Mouse (Mus musculus) midbrain, embryonic 10.5 days (tissue): ENCODE data around the gene Slc36a3. TPM values are rescaled to one million over a fixed set of nuclear protein-coding genes. Genes with fewer than 3 reads are reported as not detected.

Experiments
- DNase-seq: peaks from one replicate; pipeline ENCODE4 v3.0.0-alpha.2; 2017; ENCODE audit warnings: low spot score
- H3K27ac ChIP-seq: fragments of 300-500 bp; sonication (generic); replicated peaks from 2 replicates; pipeline ENCODE4 v1.5.1; 2016; ENCODE audit warnings: mild to moderate bottlenecking
- H3K27me3 ChIP-seq: fragments of 300-500 bp; sonication (generic); 2 replicates; pipeline ENCODE4 v1.6.1; 2016; ENCODE audit warnings: low read depth, mild to moderate bottlenecking; ENCODE audit not compliant: poor library complexity, severe bottlenecking
- H3K36me3 ChIP-seq: fragments of 300-500 bp; sonication (generic); 2 replicates; pipeline ENCODE4 v1.6.1; 2016; ENCODE audit warnings: mild to moderate bottlenecking, moderate library complexity
- H3K4me1 ChIP-seq: fragments of 300-500 bp; sonication (generic); 2 replicates; pipeline ENCODE4 v1.6.1; 2016
- H3K4me3 ChIP-seq: fragments of 300-500 bp; sonication (generic); 2 replicates; pipeline ENCODE4 v1.5.1; 2016; ENCODE audit warnings: mild to moderate bottlenecking, moderate library complexity
- H3K9me3 ChIP-seq: fragments of 300-500 bp; sonication (generic); replicated peaks from 2 replicates; pipeline ENCODE4 v1.6.1; 2016; ENCODE audit warnings: mild to moderate bottlenecking
- WGBS: fragments of 180-500 bp; shearing (Covaris S2); methylation state at CpG from one replicate; pipeline ENCODE4 v1.1.7; 2016; 5-methylcytosine and 5-hydroxymethylcytosine counted together
- polyA plus RNA-seq: library from polyadenylated mRNA; unstranded; fragments of >200 nt; fragmentation: Nextera tagmentation; extraction: Ambion mirVana; gene quantifications from 2 replicates; pipeline ENCODE4 v1.2.1, GENCODE M21; 2016

The Slc36a3 gene
- polyA plus RNA-seq, 1 experiment from 2014 or later = not detected

DNA sequence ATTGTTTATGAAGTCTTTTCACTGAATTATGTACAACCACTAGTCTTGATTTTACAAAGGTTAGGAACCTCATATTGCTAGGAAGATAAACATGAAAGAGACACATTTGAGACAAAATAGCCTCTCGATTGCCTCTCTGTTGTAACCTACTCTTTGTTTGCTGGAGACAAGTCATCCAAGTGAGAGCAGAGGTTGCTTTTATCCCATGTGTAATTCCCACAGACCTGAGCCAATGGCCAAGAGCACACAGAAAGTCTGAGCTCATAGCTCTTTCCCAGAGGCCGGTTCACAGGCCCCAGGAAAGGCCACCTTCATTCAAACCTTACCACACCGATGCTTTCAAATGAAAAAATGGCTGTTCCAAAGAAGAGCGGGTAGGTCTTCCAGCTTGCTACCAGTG, 17.0 kb upstream of the Slc36a3 start:
- 83% methylated on average over 4 of the region's 4 CpGs for WGBS
- Histone ChIP-seq H3K9me3 (no peaks in the 10 kb centered on the region), H3K4me1 (no peaks in the 10 kb centered on the region), H3K4me3 (no peak overlapping the region), H3K27me3 (no peaks in the 10 kb centered on the region), H3K36me3 (no peaks in the 10 kb centered on the region), H3K27ac (no peak overlapping the region)
- no peak for DNase-seq

DNA sequence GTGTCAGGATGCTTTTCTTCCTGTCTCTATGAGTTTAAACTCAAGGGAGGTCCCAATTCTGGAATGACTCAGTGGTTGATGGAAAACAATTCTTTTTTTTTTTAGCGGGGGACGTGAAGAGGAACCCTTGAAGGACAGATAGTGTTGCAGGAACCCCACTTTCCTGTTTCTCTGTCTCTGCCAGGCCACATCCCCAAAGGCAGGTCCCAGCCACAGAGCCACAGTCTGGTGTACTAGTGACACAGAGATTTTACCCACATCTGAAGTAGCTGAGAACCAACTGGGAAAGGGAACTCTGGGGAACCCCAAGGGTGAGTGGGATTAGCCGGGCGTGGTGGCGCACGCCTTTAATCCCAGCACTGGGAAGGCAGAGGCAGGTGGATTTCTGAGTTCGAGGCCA, 14.2 kb upstream of the Slc36a3 start:
- no peaks in the 10 kb centered on the region for H3K4me1 ChIP-seq

DNA sequence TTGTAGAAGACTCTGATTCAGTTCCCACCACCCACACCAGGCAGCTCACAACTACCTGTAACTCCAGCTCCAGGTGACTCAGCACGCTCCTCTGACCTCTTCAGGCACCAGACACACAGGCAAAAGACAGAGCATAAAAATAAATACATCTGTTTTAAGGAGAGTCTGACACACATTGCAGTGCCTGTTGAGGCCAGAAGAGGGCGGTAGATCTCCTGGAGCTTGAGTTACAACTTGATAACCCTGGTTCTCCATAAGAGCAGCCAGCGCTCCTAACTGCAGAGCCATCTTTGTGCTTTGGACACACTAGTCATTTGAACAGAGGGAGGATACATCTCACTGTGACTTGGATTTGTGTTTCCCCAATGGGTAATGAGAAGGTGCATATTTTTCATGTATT, 13.2 kb upstream of the Slc36a3 start:
- H3K4me1 ChIP-seq = no peaks in the 10 kb centered on the region
- no peaks in the 10 kb centered on the region for H3K27me3 ChIP-seq
- no peak for DNase-seq
- H3K36me3 ChIP-seq = no peaks in the 10 kb centered on the region
- no peak overlapping the region for H3K4me3 ChIP-seq
- H3K9me3 ChIP-seq = no peaks in the 10 kb centered on the region
- WGBS = 47% methylated on average over 3 of the region's 3 CpGs
- no peak overlapping the region for H3K27ac ChIP-seq

More for the DNA sequence above, 14.2 kb upstream of the Slc36a3 start:
- Histone ChIP-seq H3K27me3 (no peaks in the 10 kb centered on the region), H3K36me3 (no peaks in the 10 kb centered on the region), H3K9me3 (no peaks in the 10 kb centered on the region), H3K4me3 (no peak overlapping the region), H3K27ac (no peak overlapping the region)
- 89% methylated on average over 7 of the region's 7 CpGs for WGBS
- DNase-seq = no peak

DNA sequence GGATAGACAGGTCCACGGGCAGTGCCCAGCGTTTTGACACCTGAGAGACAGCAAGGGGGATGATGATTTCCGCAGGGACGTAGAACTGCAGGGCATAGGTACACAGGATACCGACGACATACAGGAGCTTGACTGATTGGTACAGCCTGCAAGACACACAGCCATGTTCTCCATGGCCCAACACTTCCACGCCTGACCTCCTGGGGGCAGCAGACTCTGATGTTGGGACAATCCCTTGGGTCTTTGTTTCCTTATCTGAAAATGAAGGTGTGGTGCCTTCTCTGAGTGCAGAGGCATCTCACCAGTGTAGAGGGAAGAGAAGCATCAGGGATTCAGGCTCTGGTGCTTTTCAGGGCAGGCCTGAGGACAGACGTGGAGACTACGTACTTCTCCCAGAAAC, 11.2 kb upstream of the Slc36a3 start:
- Histone ChIP-seq H3K9me3 (no peaks in the 10 kb centered on the region), H3K36me3 (no peaks in the 10 kb centered on the region), H3K27ac (no peak overlapping the region), H3K4me1 (no peaks in the 10 kb centered on the region), H3K4me3 (no peak overlapping the region), H3K27me3 (no peaks in the 10 kb centered on the region)
- 52% methylated on average over 9 of the region's 9 CpGs for WGBS
- peak; percentile 41 for DNase-seq

DNA sequence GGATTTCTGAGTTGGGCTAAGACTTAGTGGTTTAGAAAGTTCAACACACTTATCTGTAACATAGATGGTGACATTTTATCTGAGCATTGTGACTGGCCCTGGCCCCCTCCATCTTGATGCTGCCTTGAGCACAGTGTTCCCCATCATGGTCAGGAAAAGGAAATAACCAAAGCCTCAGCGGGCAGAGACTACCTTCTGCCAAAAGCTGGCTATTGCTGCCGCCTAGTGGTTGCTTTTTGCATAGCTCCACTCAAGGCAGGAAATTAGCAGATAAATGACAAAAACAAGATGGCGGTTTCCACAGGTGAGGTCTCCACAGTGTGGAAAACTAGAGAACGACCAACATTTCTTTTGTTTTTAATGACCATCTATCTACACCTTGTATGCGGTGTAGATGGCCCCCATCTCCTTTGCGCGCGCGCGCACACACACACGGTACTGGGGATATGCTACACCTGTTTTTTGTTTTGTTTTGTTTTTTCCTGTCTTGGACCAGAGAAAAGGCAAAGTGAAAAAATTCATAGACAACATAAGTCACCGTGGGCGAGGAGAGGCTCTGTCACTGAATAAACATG, 7.4 kb upstream of the Slc36a3 start:
- no peak overlapping the region for H3K27ac ChIP-seq
- H3K4me1 ChIP-seq = no peaks in the 10 kb centered on the region
- H3K36me3 ChIP-seq = no peaks in the 10 kb centered on the region
- WGBS = 54% methylated on average over 13 of the region's 13 CpGs
- no peaks in the 10 kb centered on the region for H3K9me3 ChIP-seq
- H3K27me3 ChIP-seq = no peaks in the 10 kb centered on the region
- no peak overlapping the region for H3K4me3 ChIP-seq
- peak; percentile 74 for DNase-seq

DNA sequence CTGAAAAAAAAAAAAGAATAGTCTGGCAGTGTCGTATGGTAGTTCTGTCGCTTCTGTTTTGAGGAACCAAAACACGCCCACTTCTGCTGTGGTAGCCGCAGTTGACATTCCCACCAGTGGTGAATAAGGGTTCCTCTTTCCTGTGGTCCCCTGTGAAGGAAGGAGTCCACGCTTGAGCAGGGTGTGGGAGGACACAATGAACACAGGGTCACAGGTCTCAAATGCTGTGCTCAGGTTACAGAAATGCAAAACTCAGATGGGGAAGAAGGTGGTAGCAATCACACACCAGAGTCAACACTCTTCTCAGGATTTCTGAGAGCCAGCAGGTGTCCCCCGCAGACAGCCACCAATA, 3.5 kb upstream of the Slc36a3 start:
- no peaks in the 10 kb centered on the region for H3K4me1 ChIP-seq
- no peak overlapping the region for H3K27ac ChIP-seq
- no peaks in the 10 kb centered on the region for H3K27me3 ChIP-seq
- H3K4me3 ChIP-seq = no peak overlapping the region
- no peaks in the 10 kb centered on the region for H3K36me3 ChIP-seq
- no peak for DNase-seq
- 80% methylated on average over 6 of the region's 6 CpGs for WGBS
- H3K9me3 ChIP-seq = no peaks in the 10 kb centered on the region

DNA sequence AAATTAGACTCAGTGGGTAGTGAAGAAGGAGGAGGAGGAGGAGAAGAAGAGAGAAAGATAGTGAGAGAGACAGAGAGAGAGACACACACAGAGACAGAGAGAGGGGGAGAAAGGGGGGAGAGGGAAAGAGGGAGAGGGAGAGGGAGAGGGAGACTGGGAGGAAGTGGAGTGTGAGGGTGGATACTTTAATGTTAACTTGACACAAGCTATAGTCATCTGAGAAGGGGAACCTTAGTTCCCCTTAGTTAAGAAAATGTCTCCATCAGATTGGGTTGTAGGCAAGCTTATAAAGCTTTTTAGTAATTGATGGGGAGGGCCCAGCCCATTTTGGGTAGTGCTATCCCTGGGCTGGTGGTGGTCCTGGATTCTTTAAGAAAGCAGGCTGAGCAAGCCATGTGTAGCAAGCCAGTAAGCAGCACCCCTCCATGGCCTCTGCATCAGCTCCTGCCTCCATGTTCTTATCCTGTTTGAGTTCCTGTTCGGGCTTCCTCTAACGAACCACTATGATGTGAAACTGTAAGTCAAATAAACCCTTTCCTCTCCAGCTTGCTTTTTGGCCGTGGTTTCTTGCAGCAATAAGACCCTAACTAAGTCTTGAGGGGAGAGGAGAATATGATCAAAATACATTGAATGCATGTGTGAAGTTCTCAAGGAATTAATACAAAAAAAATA, 3.0 kb upstream of the Slc36a3 start:
- H3K9me3 ChIP-seq = no peaks in the 10 kb centered on the region
- whole genome bisulfite sequencing = 69% methylated on average over 3 of the region's 3 CpGs

DNA sequence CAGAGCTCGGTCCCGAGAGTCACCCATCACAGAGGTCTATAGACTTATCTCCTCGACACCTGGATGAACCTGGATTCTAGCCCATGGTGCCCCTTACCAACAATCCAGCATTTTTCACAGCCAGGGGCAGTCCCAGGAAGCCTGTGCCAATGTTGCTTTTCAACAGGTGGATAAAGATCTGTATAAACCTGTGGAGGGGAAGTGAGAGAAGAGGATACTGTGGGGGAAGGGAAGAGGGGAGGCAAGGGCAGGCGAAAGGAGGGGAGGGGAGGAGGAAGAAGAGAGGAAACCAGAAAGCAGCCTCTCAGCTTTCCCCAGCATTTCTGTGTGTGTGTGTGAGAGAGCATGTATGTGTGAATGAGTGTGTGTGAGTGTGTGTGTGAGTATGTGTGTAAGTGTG, 3.0 kb downstream of the Slc36a3 start:
- Histone ChIP-seq H3K4me3 (no peak overlapping the region), H3K27ac (no peak overlapping the region), H3K9me3 (no peaks in the 10 kb centered on the region), H3K27me3 (no peaks in the 10 kb centered on the region), H3K4me1 (peaks cover 10% of the 10 kb centered on the region), H3K36me3 (no peaks in the 10 kb centered on the region)
- DNase-seq = no peak
- WGBS = 83% methylated on average over 4 of the region's 4 CpGs

More for the DNA sequence above, 3.0 kb upstream of the Slc36a3 start:
- Histone ChIP-seq H3K27me3 (no peaks in the 10 kb centered on the region), H3K36me3 (no peaks in the 10 kb centered on the region), H3K27ac (no peak overlapping the region), H3K4me1 (no peaks in the 10 kb centered on the region), H3K4me3 (no peak overlapping the region)
- DNase-seq = no peak

DNA sequence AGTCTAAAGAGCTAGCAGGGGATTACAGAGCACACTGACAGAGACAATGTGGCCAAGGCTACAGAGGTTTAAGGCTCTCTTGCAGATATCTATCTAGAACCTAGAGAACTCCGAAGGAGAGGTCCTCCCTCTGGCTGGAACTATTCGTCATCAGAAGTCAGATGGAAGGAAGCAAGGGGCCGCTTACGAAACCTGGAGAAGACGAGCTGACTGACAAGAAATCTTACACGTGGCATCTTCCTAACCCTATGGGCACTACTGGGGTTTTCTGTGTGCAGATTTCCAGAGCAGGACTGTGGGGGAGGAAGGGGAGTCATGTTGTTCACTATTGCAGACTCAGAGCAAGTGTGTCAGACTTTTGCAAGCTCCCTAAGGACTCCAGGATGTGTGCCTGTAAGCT, 4.1 kb downstream of the Slc36a3 start:
- peaks cover 10% of the 10 kb centered on the region for H3K4me1 ChIP-seq
- 63% methylated on average over 6 of the region's 6 CpGs for WGBS
- H3K27me3 ChIP-seq = no peaks in the 10 kb centered on the region
- H3K9me3 ChIP-seq = no peaks in the 10 kb centered on the region
- no peak for DNase-seq
- no peaks in the 10 kb centered on the region for H3K36me3 ChIP-seq
- no peak overlapping the region for H3K4me3 ChIP-seq
- H3K27ac ChIP-seq = no peak overlapping the region

DNA sequence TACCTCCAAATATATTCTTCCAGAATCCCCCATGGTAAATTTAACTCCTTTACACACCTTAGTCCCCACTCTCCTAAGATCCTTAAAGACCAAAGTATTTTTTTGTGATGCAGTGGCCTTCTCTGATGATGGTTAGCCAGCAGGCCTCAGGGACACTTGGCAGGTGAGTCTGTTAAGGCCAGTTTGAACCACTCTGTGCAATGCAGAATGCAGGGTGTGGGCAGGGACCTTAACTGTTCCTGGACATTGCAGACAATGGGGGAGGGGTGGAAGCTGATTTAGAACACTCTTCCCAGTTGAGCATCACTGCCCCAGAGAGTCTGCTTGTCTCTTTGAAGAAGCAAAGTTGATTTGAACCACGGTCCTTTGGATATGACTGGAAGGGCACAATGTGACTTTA, 4.7 kb downstream of the Slc36a3 start:
- WGBS = 56% methylated on average over 1 of the region's 1 CpGs

DNA sequence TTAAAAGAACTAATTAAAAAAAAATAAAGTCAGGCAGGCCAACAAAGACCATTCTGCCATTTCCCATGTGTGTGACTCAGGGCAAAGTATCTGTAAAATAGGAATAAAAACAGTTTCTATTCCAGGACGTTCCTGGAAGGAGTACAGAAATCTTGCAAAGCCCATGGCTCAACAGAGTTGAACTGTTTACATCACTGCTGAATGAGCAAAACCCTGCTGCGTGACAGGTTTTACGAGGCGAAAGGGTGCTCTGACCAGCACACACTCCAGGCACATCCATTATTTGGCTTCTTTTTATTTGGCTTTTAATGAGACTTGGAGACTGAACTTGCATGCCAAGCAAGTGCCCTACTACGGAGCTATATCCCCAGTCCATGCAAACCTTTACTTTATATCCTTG, 7.5 kb downstream of the Slc36a3 start:
- Histone ChIP-seq H3K27me3 (no peaks in the 10 kb centered on the region), H3K4me1 (peaks cover 10% of the 10 kb centered on the region), H3K27ac (no peak overlapping the region), H3K9me3 (no peaks in the 10 kb centered on the region), H3K36me3 (no peaks in the 10 kb centered on the region), H3K4me3 (no peak overlapping the region)
- 91% methylated on average over 5 of the region's 5 CpGs for WGBS
- no peak for DNase-seq

More for the DNA sequence above, 4.7 kb downstream of the Slc36a3 start:
- no peak overlapping the region for H3K4me3 ChIP-seq
- no peaks in the 10 kb centered on the region for H3K9me3 ChIP-seq
- H3K27me3 ChIP-seq = no peaks in the 10 kb centered on the region
- no peak for DNase-seq
- H3K27ac ChIP-seq = no peak overlapping the region
- H3K36me3 ChIP-seq = no peaks in the 10 kb centered on the region
- H3K4me1 ChIP-seq = peaks cover 10% of the 10 kb centered on the region

DNA sequence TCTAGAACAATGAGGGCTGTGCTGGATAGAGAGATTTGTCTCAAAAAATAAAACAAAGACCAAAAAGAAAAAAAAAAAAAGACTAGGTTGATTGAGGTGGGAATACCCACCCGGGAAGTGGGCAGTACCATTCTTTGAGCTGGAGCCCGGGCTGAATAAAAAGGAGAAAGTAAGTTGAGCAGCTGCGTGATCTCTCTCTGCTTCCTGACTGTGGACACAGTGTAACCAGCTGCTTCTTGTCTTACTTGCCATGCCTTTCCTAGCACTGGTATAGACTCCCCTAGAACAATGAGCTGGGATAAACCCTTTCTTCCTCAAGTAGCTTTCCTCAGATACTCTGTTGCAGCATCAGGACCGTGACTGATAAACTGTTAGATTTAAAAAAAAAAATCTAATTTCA, 10.0 kb downstream of the Slc36a3 start:
- H3K4me3 ChIP-seq = no peak overlapping the region
- no peak for DNase-seq
- no peaks in the 10 kb centered on the region for H3K36me3 ChIP-seq
- H3K27me3 ChIP-seq = no peaks in the 10 kb centered on the region
- no peak overlapping the region for H3K27ac ChIP-seq
- H3K9me3 ChIP-seq = no peaks in the 10 kb centered on the region
- peaks cover 5% of the 10 kb centered on the region; the same call in 1 of the 2 replicates for H3K4me1 ChIP-seq
- 91% methylated on average over 4 of the region's 4 CpGs for WGBS

DNA sequence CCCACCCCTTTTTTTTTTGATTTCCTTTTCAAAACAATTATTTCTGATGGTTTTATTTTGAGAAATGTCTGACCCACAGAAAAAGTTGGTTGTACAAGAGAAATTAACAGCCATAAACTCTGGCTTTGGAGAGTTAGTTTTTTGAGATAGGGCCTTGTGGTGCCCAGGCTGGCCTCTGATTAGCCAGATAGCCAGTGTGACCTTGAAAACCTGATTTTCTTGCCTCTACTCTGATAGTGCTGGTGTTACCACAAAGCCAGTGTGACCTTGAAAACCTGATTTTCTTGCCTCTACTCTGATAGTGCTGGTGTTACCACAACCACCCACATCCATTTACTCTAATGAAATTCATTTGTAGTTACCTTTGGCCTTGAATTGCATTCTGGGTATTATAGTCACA, 13.9 kb downstream of the Slc36a3 start:
- no peak for DNase-seq
- no peak overlapping the region for H3K27ac ChIP-seq
- H3K4me3 ChIP-seq = no peak overlapping the region
- peaks cover 5% of the 10 kb centered on the region; the same call in 1 of the 2 replicates for H3K4me1 ChIP-seq
- H3K27me3 ChIP-seq = no peaks in the 10 kb centered on the region
- H3K36me3 ChIP-seq = no peaks in the 10 kb centered on the region
- no peaks in the 10 kb centered on the region for H3K9me3 ChIP-seq
